Mouse (Mus musculus) frontal cortex, postnatal 14 days (tissue): Measurements from ENCODE around the gene Ddrgk1.

ENCODE experiments used
- DNase-seq, 2 experiments: peaks; one replicate each; pipeline ENCODE4 v3.0.0; 2022; ENCODE audit warnings: low spot score in 2 of 2

The Ddrgk1 gene

DNA sequence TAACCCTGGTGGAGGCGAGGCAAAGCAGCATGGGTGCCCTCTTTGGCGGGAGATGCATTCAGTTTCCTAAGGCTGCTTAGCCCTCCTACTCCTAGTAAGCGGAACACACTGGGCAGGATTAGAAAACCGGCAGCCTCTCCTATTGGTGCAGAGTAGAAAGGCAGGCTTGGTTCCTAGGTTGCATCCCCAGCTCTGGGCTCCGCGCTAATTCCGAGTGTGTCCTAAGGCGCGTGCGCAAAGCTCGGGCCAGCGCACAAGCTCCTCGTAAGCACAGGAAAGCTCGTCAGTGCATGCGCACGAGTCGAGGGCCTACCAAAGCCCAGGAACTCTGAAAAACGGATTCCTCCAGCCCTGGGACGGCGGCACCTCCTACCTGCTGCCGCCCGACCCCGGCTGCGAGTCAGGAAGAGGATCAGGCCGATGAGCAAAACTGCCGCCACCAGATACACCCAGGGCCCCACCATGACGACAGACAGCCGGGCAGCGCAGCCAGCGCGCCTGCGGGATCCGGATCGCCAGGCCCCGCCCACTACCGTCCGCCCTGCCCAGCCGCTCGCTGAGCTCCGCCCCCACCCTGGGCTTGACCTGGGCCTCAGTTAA, at the start of gene Ddrgk1:
Ddrgk1 (minus strand) TSS at position 558 of the 600 bp plus-strand sequence.
- peak; percentile 88 to 93 for DNase-seq

DNA sequence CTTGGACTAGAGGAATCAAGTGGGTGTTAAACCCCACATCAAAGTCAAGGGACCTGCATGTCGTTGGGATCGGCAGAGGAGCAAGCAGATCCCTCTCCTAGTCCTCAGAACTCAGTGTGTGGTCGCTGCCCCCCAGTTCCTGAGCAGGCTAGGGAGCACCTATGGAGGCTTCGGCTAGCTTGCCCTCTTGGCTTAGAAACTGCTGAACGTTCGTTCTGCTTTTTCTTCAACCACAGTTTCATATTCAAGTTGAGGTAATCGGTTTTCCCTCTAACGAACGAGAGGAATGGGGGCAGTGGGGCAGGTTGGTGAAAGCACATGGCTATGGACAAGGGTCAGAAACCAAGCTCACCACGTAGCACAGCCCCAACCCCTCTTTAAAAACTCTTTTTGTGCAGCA, 42.6 kb upstream of the Ddrgk1 start:
- no peak for DNase-seq

GRCm38 (mm10) chr2:130706602-130707001, 42.1 kb upstream of the Ddrgk1 start:
- no peak for DNase-seq

GRCm38 (mm10) chr2:130705178-130705577, 40.7 kb upstream of the Ddrgk1 start:
- no peak for DNase-seq

DNA sequence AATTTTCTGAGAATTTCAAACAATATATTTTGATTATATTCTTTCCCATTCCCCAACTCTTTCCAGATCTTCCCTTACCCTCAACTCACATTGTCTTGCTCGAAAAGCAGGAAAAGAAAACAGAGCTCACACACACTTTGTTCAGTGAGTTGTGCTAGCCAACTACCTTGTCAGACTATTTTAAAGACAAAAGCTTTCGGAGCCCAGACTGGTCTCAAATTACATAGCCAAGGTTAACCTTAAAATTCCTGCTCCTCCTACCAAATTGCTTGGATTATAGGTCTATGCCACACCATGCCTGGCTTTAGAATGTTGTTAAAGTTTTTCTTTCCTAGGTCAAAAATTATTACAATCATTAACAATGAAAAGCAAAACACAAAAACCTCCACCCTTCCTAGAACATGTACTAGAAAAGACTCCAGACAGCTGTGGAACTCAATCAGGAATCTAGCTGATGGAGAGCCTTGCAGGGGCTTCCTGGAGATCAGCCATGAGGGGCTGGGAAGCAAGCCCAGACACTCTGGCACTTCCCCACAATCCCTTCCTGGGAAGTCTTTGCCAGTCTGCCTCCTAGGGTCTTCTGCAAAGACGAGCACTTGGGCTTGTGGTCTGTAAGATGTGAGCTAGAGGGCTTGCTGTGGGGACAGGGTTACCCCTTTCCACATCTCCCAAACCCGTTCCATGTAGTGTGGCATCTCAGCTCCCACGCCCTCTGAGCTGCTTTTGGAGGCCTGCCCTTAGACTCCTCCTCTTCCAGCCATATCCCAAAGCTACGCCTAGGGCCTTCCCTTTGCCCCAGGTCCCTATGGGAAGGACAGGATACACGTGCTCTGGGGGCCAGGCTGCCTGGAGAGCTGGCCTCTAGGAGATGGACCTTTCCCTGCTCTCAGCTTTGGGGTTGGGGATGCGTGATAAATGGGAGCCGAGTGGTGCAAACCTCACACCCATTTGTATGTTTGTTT, 39.9 kb upstream of the Ddrgk1 start:
- no peak for DNase-seq

GRCm38 (mm10) chr2:130697821-130698266, 33.4 kb upstream of the Ddrgk1 start:
- DNase-seq: no peak

DNA sequence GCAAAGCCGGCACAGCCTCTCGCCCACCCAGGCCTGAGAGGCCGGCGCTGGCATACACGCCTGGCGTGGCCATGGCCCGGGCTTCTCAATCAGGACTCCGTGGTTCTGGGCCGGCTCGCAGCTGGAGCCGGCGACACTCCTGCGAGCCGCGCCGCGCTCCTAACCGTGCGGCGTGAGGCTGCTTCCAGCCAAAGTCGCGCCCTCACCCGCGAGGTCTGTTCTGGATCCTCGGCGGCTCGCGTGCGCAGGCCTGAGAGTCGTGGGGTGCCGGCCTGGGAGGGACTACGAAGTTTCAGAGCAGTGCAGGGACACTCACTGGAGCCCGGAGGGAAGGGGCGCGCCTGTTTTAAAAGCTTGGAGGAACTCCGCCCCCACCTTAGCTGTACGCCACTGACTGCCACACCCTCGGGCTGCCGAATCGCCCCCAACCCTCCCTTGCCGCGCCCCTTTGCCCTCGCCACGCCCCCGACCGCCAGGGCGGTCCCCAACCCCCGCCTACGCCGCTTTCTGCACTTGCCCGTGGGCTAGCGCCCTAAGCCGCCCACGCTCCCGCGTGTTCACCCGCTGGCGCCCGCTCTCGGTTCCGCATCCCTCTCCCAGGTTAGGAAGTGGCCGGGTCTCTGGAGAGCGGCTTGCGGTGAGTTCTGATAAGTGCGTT, 32.8 kb upstream of the Ddrgk1 start, which contains the start of gene Slc4a11:
Slc4a11 (minus strand) TSS at position 367 of the 658 bp plus-strand sequence.
- DNase-seq: no peak

GRCm38 (mm10) chr2:130696700-130697152, 32.3 kb upstream of the Ddrgk1 start:
- no peak for DNase-seq

GRCm38 (mm10) chr2:130693563-130693962, 29.1 kb upstream of the Ddrgk1 start:
- no peak for DNase-seq

GRCm38 (mm10) chr2:130689011-130689410, 24.6 kb upstream of the Ddrgk1 start:
- no peak for DNase-seq

GRCm38 (mm10) chr2:130685426-130685825, 21.0 kb upstream of the Ddrgk1 start:
- DNase-seq: no peak

DNA sequence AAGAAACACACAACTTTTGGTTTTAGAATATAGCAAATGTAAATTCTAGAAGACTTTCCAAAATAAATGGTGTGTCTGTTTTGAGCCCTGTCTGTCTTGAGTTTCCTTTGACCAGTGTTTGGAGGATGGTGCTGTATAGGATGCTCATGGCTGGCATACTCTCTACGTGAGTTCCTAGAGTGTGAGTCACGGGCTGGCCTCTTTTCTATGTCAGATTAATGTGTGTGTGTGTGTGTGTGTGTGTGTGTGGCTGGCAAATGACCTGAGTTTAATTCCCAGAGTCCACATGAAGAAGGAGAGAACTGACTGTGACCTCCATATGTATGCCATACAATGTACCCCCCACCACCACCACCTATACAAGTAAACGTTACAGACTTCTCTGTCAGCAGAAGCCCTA, 17.1 kb upstream of the Ddrgk1 start:
- no peak for DNase-seq

GRCm38 (mm10) chr2:130679899-130680298, 15.4 kb upstream of the Ddrgk1 start:
- DNase-seq: no peak

DNA sequence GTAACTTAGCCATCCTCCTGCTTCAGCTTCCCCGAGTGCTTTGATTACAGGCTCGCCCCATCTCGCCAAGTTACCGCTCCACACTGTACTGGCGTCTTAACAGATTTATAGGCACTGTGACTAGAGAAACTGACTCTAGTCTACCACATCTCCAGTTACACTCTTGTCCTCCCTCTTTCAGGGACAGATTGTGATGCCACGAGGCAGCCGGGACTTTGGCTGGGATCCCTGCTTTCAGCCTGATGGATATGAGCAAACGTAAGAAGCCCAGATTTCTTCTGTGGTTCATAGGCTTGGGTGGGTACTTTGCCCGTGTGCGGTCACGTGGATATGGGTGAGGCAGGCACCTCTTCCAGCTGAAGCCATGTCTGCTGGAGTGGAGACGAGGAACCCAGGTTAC, 14.7 kb upstream of the Ddrgk1 start:
- no peak for DNase-seq

GRCm38 (mm10) chr2:130677211-130677610, 12.8 kb upstream of the Ddrgk1 start:
- no peak for DNase-seq

GRCm38 (mm10) chr2:130667559-130667958, 3.1 kb upstream of the Ddrgk1 start, which contains the start of gene Itpa:
Gene Itpa (plus strand): TSS chr2:130667610.
- peak; percentile 77 to 78 for DNase-seq

DNA sequence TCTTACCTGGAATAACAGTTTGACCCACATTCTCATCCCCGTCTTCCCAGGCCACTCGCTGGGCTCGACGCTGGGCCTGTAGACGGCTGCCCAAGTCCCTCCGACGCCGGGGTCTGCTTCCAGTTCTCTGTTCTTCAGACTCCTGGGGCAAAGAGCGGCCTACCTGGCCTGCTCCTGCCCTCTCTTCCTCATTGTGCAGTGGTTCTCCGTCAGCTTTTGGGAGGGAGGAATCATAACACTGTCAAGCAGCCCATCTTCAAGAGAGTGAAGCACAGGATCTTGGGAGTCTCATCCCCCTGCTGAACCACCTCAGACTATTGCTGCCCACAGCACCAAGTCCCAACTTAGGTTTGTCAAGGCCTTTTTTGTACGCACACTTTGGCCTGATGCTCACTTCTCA, 1.1 kb downstream of the Ddrgk1 start:
- DNase-seq: no peak

DNA sequence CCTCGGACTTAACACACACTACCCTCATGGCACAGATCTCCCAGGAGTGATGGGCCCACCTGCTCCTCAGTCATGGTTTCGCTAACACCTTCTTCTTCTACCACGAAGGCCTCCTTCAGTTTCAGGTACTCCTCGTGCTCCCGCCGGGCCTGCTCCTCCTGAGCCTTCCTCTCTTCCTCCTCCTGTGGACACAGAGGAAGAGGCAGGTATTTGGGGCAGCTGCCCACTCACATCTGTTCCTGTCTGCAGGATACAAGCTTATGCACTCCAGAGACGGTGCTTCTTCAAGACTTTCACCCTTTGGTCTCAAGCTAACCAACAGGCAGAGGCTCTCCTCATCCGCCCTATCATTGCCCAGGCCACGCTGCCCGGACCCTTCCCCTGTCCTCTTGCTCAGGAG, 5.9 kb downstream of the Ddrgk1 start:
- no peak for DNase-seq

GRCm38 (mm10) chr2:130657541-130657940, 6.9 kb downstream of the Ddrgk1 start:
- DNase-seq: peak; percentile 57 to 76

DNA sequence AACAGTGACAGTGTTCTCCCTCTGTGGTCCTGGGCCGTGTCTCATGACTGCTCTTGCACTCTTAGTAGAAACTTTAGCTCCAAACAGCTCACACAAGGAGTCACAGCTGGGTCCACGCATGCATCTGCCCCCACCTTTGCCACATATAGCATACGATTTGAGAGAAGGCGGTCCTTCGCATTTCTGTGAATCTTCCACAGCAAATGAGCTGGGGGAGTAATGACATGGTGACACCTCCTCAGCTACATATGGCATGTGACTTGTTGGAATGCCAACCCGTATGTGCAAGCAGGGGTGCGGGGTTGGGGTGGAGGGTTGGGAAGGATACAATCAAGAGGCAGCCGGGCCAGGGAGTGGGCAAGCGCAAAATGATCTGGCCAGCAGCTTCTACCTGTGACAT, 7.9 kb downstream of the Ddrgk1 start:
- DNase-seq: no peak

DNA sequence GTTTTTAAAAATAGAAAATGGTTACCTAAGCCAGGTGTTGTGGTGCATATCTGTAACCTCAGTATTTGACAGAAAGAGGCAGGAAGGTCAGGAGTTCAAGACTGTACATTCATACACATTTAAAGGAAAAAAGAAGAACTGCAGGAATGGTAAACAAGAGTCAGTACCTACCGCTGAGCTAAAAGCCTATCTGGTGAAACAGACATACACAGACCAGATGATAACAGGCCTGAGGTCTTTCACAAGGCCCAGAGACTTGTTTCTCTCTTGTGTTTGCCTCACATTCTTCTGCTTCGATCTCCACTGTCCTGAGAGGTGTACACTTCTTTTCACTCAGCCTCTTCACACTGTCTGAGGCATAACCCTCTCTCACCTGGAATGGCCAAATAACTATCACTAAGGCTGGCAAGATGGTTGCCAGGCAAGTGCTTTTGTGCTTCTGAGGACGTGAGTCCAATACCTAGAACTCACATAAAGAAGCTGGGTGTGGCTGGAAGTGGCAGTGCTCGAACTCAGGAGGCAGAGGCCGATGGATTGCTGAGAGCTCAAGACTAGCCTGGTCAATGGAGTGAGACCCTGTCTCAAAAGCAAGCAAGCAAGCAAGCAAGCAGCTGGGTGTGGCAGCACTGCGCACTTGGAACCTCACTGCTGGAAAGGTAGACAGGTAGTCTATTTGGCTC, 8.7 kb downstream of the Ddrgk1 start:
- no peak for DNase-seq

GRCm38 (mm10) chr2:130653760-130654159, 10.7 kb downstream of the Ddrgk1 start:
- no peak for DNase-seq
